In the genomic region with DNA sequence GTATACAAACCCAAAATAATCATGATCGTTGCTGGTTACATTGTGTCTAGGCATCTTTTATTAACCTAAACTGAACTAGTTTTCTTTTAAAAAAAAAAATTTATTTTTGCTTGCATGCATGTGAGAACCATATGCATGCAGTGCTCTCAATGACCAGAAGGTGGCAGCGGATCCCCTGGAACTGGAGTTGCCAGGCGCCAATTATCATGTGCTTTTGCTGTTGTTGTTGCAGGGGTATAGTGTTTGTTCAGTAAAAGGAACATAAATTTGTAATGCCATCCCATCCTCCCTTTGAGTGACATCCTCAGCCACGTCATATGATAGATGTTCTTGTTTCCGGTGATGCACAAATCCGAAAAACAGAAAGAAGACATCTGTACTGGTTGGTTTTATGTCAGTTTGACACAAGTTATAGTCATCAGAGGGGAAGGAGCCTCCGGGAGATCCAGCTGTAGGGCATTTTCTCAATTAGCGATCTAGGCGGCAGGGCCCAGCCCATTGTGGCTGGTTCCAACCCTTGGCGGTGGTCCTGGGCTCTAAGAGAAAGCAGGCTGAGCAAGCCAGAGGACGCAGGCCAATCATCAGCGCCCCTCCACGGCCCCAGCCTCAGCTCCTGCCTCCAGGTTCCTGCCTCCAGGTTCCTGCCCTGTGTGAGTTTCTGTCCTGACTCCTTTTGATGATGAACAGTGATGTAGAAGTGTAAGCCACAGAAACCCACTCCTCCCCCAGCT, we compare ENCODE assay signal across 9 mouse cellular contexts. TPM values are rescaled to one million over a fixed set of nuclear protein-coding genes. Genes with fewer than 3 reads are reported as not detected.
DNase-seq lines count a peak whose midpoint lies in the region; TF ChIP-seq lines count a peak whose summit lies in the region.
"Had no signal": no experiment of that assay in that cellular context is flagged by ENCODE, and none has a peak within 500 bp of the region (broad histone marks: within the 10 kb centered on the region; RNA-seq: fewer than 3 reads in every experiment).

No protein-coding gene starts in this region.

- H3K27me3 ChIP-seq in C2C12 (ENCODE audit: control insufficient read depth, insufficient read depth, insufficient read length) = no peaks in the 10 kb centered on the region

- peak; percentile 50 for TF ChIP-seq CTCF in C2C12 (IDR thresholded peaks at IDR 0.05; ENCODE audit: control insufficient read depth, insufficient read depth, insufficient read length)

- no peak overlapping the region for H3ac ChIP-seq in C2C12 (ENCODE audit: control insufficient read depth, insufficient read length, low read depth)

- no peak overlapping the region for H3K4me3 ChIP-seq in C2C12 (ENCODE audit: insufficient read depth, poor library complexity, severe bottlenecking)
- H3K4me3 ChIP-seq: heart, embryonic 15.5 days had no signal

- peak; percentile 91 for DNase-seq in NIH3T3 (ENCODE audit: low read depth)
- DNase-seq in cerebellum, postnatal 10 days = peak; percentile 88 to 93
- DNase-seq in gastrocnemius, postnatal 10 days = peak; percentile 84
- peak; percentile 88 for DNase-seq in layer of hippocampus, adult 11-12 months (ENCODE audit: low spot score)
- peak; percentile 92 for DNase-seq in lung, postnatal 14 days
- DNase-seq in right cerebral cortex, postnatal 4 days = peak; percentile 88
- peak; percentile 45 to 84 for DNase-seq in urinary bladder, postnatal 4 days (ENCODE audit: low spot score in 2 of 2)

- no peaks in the 10 kb centered on the region for H3K79me2 ChIP-seq in C2C12 (ENCODE audit: control insufficient read depth, insufficient read depth)

- H3K79me3 ChIP-seq in C2C12 (ENCODE audit: low read depth) = no peaks in the 10 kb centered on the region

- H3K36me3 ChIP-seq in C2C12 (ENCODE audit: control insufficient read depth, insufficient read depth) = no peaks in the 10 kb centered on the region
- H3K36me3 ChIP-seq: heart, embryonic 15.5 days had no signal

TF ChIP-seq in C2C12, 6 proteins besides CTCF, POLR2A, EP300 and RAD21:
- TF ChIP-seq CEBPB (IDR thresholded peaks at IDR 0.05; ENCODE audit: low read depth) = no peak
- TF ChIP-seq FOSL1 (IDR thresholded peaks at IDR 0.05; ENCODE audit: insufficient read depth, low read length, poor library complexity, severe bottlenecking) = no peak
- TF ChIP-seq USF1 (IDR thresholded peaks at IDR 0.05; ENCODE audit: low read depth) = no peak
- peak; percentile 47 for TF ChIP-seq MAX (IDR thresholded peaks at IDR 0.05)
- TF ChIP-seq MYOD1 (IDR thresholded peaks at IDR 0.05; ENCODE audit: control insufficient read depth, insufficient read length, low read depth) = no peak
TF ChIP-seq in C2C12: peak in this region for 1.

RNA-seq across cellular contexts. Expression of a gene that starts 5.5 kb away (rescaled TPM):
- polyA plus RNA-seq in C2C12 (2012; fragmentation: generic; extraction: Trizol) = 5.9 TPM
- total RNA-seq in gastrocnemius, postnatal 10 days (2021) = 10 to 100 TPM; 10.5 to 13.7 TPM
